Mouse (Mus musculus) left cerebral cortex, postnatal 36 days (tissue): ENCODE data around the gene Csmd2. TPM values are rescaled to one million over a fixed set of nuclear protein-coding genes. Genes with fewer than 3 reads are reported as not detected.
A peak's percentile ranks its signal among the peaks of the same experiment; 100 is the strongest.

ENCODE experiments used
- DNase-seq, 2 experiments: peaks; one replicate each; pipeline ENCODE4 v3.0.0; 2021 to 2022; ENCODE audit warnings: low spot score in 2 of 2, mixed read lengths in 1 of 2
- intact Hi-C: fragments of 180-260 bp; cut with DNase I; formaldehyde crosslinking; loops from one replicate; pipeline ENCODE4 v1.15.1; 2025
- total RNA-seq, 2 experiments: library from RNA; stranded (reverse); gene quantifications; 2 replicates each; pipeline ENCODE4 v1.2.3; 2021

Gene Csmd2
- total RNA-seq, 2 experiments from 2014 or later = 48.3 to 73.3 TPM

DNA sequence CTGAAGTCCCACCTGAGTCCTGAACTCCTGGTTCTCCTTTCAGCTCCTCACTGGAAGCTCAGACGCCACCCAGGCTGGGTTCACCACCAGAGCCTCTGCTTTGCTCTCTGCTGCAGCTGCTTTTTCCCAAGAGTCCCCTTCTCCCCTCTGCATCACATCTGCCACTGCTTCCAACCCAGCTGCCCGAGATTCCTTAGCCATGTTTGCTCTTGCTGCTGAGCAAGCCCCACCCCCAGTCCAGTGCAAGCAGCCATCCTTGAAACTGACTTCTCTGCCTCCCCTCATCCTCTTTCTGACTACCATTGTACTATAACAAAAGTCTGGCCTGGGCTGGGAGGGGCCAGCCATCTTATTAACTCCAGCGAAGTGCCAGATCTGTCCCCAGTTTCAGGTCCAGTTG, 404.6 kb downstream of the Csmd2 start:
- no peak for DNase-seq
- intact Hi-C loops = no loop called here

DNA sequence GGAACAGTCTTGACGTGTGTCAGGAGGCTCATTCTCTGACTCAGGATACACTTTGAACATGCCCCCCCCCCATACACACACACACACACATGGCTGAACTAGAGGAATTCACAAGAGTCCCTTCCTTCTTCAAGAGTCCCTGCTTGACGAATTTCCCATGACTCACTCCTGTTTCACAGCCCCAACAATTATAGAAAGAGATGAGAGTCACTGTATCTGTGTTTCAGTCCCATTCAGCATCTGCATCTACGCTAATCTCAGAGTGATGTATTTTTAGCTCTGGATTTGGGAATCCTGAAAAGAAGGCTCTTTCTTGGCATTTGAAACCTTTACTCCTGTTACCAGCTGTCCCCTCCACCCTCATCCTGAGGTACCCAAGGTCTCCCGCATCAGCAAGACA, 406.2 kb downstream of the Csmd2 start:
- intact Hi-C loops = no loop called here
- no peak for DNase-seq

DNA sequence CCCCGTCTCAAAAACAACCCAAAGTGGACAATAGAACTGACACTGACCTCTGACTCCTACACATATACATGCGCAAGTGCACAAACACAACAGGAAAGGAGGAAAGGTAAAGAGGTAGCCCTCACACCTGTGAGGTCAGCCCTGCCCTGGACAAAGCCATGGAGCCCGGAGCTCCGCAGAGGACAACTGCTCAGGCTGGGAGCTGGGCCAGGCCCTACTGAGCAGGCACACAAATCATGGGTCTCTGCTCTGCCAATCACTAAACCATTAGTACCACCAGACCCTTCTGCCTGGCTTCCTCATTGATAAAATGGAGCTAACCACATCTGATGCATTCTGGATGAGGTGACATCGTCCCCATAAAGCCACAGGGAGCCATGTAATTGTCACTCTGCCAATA, 409.0 kb downstream of the Csmd2 start:
- DNase-seq = no peak
- intact Hi-C loops = no loop called here

DNA sequence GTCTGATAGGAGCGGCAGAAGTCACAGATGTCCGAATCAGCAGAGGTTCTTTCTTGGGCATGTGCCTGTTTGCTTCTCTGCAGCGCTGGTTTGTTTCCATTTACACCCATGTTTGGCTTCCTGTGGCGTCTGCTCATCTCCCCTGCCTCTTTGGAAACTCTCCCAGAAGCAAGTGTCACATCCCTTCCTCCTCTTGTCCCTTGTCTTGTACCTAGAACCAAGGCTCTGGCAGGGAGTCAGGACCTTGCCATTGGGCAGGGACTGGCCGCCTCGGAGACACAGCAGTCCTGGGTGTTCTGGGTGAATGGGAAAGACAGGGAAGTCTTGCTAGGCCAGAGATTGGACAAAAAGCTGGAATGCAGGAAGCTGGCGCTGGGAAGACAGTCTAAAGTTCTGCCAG, 410.1 kb downstream of the Csmd2 start:
- no peak for DNase-seq
- intact Hi-C loops = no loop called here

DNA sequence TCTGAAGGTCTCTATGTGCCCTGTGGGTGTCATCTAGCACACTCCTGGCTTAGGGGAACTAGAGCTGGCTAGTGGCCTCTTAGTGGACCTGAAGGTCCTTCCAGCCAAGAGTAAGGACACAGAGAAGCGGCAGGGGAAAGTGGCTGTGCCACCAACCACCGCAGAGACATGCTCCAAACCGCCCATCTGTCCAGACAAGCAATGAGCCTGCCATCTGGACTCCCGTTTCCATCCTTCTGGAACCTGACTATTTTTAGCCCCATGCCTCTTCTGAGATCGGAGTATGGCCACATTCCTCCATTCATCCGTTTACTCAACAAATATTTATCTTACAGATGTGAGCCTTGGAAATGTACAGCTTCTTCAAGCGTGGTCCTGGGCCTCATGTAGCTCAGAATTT, 411.3 kb downstream of the Csmd2 start:
- peak; percentile 63 to 69 for DNase-seq
- intact Hi-C loops = no loop called here

DNA sequence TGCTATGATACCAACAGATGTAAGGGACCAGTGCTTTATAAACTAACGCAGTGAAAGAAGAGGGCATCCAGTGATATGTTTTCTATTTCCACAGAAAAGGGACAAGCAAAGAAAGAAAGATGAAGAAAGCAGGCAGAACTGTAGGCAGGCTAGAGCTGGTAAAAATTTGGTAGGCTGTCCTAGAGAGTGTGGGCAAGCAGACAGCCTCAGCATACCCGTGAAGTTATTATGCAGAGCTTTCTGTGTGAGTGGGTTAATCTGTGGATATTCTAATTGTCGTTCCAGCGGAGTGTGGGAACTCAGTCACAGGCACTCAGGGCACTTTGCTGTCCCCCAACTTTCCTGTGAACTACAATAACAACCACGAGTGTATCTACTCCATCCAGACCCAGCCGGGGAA, 412.4 kb downstream of the Csmd2 start:
- DNase-seq = no peak
- intact Hi-C loops = no loop called here

DNA sequence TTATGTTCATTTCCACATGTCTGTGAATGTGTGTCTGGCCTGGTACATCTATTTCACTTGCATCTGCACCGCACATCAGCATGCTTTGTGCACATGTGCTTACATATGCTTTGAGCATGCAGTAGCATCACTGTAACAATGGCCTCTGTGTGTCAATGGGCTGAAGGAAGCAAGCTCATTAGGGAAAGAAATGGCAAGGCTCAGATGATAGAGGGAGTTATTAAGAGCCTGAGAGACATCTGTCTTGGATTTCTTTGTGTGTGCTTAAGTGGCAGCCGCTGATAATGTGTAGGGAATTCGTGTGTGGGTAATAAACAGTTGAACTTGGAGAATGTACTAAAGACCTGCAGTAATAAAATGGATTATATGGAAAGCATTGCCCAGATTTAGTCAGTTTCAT, 413.9 kb downstream of the Csmd2 start:
- intact Hi-C loops = no loop called here
- DNase-seq = no peak

DNA sequence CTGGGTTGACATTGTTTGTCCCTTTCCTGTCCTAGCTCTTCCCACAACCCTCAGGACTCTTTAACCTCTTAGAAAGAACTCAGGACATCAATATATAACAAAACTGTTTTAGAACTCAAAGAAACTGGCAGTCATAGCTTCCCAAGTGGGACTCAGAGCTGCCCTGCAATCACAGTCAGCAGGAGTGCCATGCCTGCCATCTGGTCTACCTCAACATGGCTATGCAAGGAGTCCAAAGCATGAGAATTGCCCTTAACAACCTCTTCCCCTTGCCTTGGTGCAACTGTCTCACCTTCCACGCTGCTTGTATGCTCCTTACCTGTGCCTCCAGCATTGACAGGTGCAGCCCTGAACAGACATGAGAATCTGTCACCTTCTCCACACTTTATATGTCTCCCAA, 415.0 kb downstream of the Csmd2 start:
- intact Hi-C loops = no loop called here
- DNase-seq = no peak

DNA sequence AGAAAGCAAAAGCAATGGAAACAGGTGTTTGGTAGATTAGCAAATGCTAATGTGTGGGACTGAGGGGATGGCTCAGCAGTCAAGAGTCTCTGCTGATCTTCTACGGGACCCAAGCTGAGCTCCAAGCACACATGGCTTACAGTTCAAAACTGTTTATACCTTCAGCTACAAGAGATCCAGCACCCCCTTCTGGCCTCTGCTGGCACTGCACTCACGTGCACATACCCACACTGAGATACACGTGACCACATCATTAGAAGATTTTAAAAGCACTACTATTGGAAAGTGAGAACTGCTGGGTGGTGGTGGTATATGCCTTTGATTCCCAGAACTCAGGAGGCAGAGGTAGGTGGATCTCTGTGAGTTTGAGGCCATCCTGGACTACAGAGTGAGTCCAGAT, 417.9 kb downstream of the Csmd2 start:
- no peak for DNase-seq
- intact Hi-C loops = no loop called here

DNA sequence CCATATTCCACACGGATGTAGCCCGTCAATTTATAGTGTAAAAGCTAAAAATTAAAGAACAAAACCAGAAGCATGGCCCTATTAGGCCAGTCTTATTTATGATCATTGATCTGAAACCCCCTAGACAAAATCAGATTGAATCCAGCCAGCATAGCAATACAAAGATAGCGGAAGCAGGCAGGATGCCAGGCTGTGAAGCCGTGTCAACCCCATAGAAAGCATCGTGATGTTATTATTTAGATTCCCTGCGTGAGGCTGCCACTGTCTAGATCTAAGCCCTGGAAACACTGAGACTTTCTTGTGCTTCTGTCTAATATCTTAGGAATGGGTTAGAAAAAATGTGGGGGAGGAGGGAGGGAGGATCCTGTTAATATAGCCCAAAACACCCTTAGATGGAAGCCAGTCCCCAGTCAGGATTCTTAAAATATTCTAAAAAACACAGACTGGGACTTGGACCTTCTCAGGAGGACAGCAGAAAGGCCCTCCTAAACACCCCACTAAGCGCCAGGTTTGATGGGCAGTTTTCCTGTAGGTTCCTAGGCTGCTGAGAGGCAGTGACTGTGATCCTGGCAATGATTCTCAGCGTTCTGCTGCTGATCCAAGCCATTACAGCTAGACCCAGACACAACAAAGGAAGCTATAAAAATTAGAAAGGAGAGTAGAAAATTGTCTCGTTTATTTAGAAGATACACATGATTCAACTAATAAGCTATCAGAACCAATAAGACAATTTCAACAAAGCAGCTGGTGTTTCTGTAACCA, 419.6 kb downstream of the Csmd2 start:
- intact Hi-C loops = no loop called here
- no peak for DNase-seq

DNA sequence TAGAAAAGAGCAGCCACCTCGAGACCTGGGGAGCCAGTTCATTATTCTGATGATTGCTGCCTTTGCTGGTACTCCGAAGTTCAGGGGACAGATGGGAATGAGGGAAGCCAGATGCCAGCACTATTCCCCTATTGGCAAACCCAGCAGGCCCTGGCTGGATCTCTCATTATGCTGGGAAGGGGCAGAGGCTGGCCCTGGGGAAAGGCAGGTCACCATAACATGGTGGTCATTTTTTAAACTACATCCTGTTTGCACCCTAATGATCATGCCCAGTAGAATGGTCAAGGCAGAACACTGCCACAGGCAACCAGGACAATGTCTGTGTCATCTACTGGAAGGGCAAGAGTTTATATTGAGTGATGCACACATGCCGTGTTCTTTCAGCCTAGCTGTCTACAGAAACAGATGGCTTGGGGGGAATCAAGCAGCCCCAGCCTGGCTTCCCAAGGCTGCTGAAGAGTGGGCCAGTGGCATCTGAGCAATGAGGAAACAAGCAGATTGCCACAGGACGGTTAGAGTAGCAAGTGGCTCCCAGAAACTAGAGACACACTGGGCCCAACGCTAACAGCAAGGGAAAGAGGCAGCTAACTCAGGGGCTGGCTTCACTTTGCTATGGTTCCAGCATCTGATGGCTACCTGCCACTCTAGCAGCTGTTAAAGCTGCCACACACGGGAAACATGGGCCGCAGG, 424.4 kb downstream of the Csmd2 start:
- intact Hi-C loops = no loop called here
- no peak for DNase-seq

DNA sequence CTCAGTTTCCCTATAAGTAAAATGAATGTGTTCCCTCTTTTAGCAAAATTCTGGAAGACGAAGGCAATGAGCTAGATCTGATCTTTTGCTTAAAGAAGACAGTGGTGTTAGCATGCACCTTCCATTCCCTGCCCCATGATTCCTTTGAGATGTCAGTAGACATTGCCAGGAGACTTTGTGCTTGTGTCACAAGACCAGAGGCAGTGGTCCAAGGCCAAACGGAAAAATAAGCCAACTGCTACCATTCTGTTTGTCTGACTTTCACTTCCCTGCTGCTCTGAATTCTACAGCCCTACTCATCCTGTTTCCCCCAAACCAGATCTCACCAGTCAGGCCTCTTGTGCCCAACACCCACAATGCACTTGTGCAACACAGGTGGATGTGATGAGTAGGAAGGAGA, 427.1 kb downstream of the Csmd2 start:
- intact Hi-C loops = no loop called here

DNA sequence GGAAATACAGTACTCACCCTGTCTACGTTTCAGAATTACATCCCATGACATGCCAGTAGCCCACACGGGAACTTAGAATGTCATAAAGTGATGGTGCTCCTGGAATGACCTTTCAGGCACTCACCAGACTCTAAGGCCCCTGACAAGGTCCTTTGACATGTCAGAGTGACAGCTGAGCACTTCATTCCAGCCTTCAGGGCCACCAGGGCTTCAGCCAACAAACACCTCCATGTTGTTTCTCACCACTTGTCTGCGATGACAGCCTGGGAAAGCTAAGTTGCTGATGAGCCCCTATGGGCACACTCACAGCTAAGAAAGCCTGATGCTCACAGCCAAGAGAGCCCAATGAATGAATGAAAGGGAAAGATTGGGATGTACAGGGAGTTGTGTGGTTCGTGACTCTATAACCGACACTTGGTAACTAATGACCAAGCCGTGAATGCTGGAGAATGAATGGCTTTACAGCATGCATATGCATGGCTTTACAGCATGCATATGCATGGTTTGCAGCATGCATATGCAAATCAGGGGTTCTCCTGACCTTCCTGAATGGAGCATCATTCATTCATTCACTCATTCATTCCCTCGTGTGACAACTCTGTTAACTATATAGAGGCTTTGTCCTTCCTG, 432.4 kb downstream of the Csmd2 start:
- intact Hi-C loops = no loop called here
- no peak for DNase-seq

More for the DNA sequence above, 427.1 kb downstream of the Csmd2 start:
- no peak for DNase-seq

DNA sequence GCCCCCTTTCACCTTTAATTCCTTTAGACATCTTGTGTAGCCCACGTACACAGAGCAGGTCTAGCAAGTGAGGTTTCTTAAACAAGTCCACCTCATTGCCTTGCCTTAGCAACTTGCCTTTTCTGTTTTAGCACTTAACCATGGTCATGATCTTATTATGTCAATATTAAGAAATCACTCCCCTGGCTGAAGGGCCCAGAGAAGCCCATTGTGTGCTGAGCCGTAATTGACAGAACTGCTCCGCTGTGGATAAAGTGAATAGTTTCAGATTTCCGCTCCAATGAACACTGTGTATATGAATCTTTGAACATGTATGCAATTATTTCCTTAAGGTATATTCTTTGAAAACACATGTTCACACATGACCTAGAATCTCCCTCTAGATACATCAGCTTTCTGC, 434.8 kb downstream of the Csmd2 start:
- intact Hi-C loops = no loop called here
- no peak for DNase-seq

DNA sequence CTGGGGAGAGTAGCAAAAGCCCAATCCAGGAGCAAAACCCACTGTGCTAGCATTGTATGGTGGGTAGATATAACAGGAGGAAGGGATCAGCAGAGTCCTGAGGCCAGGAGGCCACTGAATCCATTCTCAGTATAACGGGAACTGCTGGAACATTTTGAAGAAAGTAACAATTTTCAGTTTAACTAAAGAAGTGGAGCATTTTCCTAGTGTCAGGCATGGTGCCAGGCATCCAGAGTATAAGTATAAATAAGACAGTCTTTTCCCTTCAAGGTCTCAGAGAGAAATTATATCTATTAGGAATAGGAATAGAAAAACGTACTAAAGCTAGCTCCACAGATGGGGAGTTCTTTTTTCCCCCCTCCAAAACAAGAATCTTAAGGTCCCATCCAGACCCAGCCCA, 437.7 kb downstream of the Csmd2 start:
- DNase-seq = no peak
- intact Hi-C loops = no loop called here

DNA sequence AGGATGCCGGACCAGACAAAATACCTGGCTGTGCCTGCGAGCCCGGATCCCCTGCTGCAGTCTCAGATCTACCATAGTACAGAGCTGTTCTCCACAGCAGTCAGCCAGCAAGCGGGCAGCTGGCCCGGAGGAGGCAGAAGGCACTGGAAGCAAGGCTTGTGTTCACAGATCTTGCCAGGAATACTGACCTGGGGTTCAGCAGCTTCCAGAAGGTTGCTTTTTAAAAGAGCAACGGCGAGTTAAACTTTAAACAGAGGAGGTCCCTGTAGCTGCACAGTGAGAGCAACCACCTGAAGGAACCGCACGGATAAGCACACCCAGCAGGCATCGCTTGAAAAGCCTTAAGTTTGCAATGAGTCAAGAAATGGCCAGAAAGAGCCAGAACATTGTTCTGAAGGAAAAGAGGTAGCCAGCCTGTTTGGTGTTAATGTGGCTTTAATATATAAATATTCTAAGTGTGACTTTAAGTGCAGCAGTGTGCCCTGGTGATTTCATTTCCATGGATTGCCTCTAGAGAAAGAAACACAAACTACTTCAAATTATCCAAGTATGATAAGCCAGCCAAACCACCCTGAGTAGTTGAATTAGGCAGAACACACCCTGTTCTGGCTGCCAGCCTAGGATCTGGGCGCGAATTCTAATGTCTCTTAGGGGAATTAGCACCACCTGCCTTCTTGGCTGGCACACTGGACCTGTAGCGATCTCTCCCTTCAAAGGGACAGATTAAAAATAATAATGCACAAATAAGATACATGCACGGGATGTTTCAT, 439.8 kb downstream of the Csmd2 start:
- intact Hi-C loops = no loop called here
- no peak for DNase-seq

DNA sequence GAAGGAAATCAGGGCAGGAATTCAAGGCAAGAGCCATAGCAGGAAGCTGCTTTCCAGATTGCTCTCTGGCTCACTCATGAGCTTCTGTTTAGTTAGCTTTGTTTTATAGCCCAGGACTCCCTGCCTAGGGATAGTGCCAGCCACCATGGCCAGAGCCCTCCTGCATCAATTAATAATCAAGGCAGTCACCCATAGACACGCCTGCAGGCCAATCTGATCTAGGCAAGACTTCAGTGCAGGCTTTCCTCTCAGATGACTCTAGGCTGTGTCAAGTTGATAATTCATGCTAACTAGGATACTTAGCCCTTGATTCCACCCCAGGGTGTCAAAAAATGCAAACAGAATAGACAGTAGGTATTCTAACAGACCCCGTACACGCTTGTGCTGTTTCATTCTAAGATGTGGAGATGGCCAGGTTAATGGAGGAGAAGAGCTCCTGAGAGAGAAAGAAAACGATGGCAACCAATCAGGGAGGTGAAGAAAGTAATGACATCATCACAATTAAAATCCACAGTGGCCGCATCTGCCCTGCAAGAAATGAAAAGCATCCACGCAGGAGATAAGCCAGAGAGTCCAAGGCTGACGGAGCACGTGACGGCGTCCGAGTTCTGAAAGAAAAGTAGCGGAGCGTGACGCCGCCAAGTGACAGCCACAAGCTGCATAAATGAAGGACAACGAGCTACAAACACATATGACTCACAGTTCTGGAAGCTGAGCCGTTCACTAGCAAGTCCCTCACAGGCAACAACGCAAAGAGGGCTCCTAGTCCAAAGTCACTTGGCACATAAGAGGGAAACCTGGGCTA, 440.8 kb downstream of the Csmd2 start:
- DNase-seq = peak; percentile 63 to 67
- intact Hi-C loops = no loop called here

DNA sequence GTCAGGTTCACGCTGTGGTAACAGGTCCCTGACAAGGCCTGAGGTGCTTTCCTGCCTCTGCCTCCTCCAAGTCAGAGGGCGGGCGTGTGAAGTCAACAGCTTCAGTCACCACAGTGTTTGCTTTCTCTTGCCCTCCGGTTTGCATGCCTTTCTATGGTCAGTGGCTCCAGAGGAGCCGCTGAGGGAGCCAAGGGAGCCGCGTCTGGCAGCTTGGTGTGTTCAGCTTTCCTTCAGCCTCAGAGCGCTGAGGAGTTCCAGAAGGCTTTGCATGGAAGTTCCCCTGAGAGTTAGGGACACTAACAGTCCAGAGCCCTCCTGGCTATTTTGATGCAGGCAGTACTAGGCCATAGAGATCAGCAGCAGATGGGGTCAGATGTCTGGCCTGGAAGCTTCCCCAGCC, 441.9 kb downstream of the Csmd2 start:
- intact Hi-C loops = no loop called here
- no peak for DNase-seq

DNA sequence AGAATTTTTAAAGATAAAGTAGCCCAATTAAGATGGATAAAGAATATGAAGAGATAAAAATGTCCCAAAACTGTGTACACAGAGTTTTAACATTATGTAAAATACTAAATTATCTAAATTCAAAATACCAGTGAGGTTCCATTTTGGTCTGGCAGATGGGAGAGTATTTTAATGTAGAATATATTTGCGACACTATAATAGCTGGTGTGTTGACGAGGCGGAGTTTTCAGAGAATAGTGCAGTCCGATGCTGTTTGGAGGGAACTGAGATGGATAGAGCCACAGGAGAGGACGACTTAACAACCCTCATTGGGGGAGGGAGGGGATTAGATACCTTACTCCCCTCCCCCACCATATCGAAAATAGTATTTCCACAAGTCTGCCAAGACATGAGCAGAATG, 452.9 kb downstream of the Csmd2 start:
- DNase-seq = no peak
- intact Hi-C loops = no loop called here

DNA sequence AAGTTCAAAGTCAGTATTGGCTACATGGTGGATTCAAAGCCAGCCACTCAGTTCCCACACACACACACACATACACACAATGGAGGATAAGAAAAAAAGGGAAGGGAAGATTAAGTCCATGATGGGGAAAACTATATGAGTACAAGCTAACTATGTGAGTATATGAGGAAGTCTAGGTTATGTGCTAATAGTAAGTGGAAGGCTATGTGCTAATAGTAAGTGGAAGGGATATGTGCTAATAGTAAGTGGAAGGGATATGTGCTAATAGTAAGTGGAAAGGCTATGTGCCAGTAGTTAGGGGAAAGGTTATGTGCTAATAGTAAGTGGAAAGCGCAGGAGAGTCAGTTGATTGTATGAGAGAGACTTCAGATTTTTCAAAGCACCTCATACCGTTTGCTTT, 453.6 kb downstream of the Csmd2 start:
- DNase-seq = no peak

More for the DNA sequence above, 453.6 kb downstream of the Csmd2 start:
- intact Hi-C loops = no loop called here
